ENCODE assay signal across 8 mouse cellular contexts in genomic region chr7:75852363-75852762, GRCm38 (mm10). TPM values are rescaled to one million over a fixed set of nuclear protein-coding genes. Genes with fewer than 3 reads are reported as not detected.
DNase-seq lines count a peak whose midpoint lies in the region; ATAC-seq and TF ChIP-seq lines count a peak whose summit lies in the region.

No protein-coding gene starts in this region.

- TF ChIP-seq POLR2A in kidney, adult 2 months (IDR thresholded peaks at IDR 0.05; ENCODE audit: low read depth, low read length), result no peak

- no peak overlapping the region for H3K4me3 ChIP-seq in kidney, adult 2 months (ENCODE audit: insufficient read depth, low read depth, low read length)
- no peak overlapping the region for H3K4me3 ChIP-seq in kidney, embryonic 16.5 days (ENCODE audit: low read length)
- H3K4me3 ChIP-seq in midbrain, postnatal 0 days (ENCODE audit: low read depth, low read length), result no peak overlapping the region

- no peak overlapping the region for H3K4me2 ChIP-seq in kidney, embryonic 16.5 days (replicated peaks; ENCODE audit: low read depth, low read length)
- no peak overlapping the region; the same call in 1 of the 2 replicates for H3K4me2 ChIP-seq in midbrain, postnatal 0 days (ENCODE audit: low read depth, low read length, poor library complexity, severe bottlenecking)

- no peaks in the 10 kb centered on the region for H3K9me3 ChIP-seq in kidney, embryonic 16.5 days (ENCODE audit: low read length)
- H3K9me3 ChIP-seq in midbrain, postnatal 0 days (ENCODE audit: low read length), result no peaks in the 10 kb centered on the region

- peaks cover 38% of the 10 kb centered on the region for H3K4me1 ChIP-seq in kidney, adult 2 months (ENCODE audit: control insufficient read depth, insufficient read depth, low read length)
- peaks cover 48% of the 10 kb centered on the region for H3K4me1 ChIP-seq in kidney, embryonic 16.5 days (ENCODE audit: insufficient read depth, low read length)
- peaks cover 19% of the 10 kb centered on the region; the same call in 1 of the 2 replicates for H3K4me1 ChIP-seq in midbrain, postnatal 0 days (ENCODE audit: insufficient read depth, low read length)

- no peak for TF ChIP-seq CTCF in kidney, adult 2 months (conservative IDR thresholded peaks at IDR 0.05; ENCODE audit: insufficient read depth, insufficient read length, low read depth, low read length)
- TF ChIP-seq CTCF in midbrain, postnatal 0 days (IDR thresholded peaks at IDR 0.05), result no peak

- no peak overlapping the region for H3K27ac ChIP-seq in kidney, adult 2 months (ENCODE audit: insufficient read depth, low read depth, low read length)
- H3K27ac ChIP-seq in kidney, embryonic 16.5 days (ENCODE audit: low read length), result no peak overlapping the region
- peak overlapping the region; percentile 58; the same call in 1 of the 2 replicates for H3K27ac ChIP-seq in midbrain, postnatal 0 days (ENCODE audit: low read depth, low read length)

- H3K27me3 ChIP-seq in kidney, adult 2 months (replicated peaks; ENCODE audit: control insufficient read depth, insufficient read depth, low read length), result no peaks in the 10 kb centered on the region
- H3K27me3 ChIP-seq in kidney, embryonic 16.5 days (ENCODE audit: insufficient read depth, low read length), result no peaks in the 10 kb centered on the region
- no peaks in the 10 kb centered on the region for H3K27me3 ChIP-seq in midbrain, postnatal 0 days (ENCODE audit: insufficient read depth, low read length)

- no peak overlapping the region for H3K9ac ChIP-seq in kidney, embryonic 16.5 days (replicated peaks; ENCODE audit: low read length)
- H3K9ac ChIP-seq in midbrain, postnatal 0 days (replicated peaks; ENCODE audit: low read length, poor library complexity, severe bottlenecking), result no peak overlapping the region

- no peak for ATAC-seq in kidney, embryonic 16.5 days (ENCODE audit: low FRiP score, low TSS enrichment)
- peak; percentile 42; the same call in 1 of the 2 replicates for ATAC-seq in midbrain, postnatal 0 days (ENCODE audit: low FRiP score)
- ATAC-seq in activated CD4-positive, CD25-positive, alpha-beta regulatory T cell, adult 4 months, result no peak

- DNase-seq in kidney, adult 2 months, result peak; percentile 41
- peak; percentile 81 for DNase-seq in adrenal gland, postnatal 14 days
- DNase-seq in frontal cortex, adult 2 months (ENCODE audit: extremely low spot score in 1 of 2, low spot score in 1 of 2), result peak; percentile 40 to 64
- DNase-seq in left cerebral cortex, adult 18-20 months (ENCODE audit: low spot score in 2 of 2), result peak; percentile 51 to 60
- peak; percentile 86 for DNase-seq in midbrain, postnatal 0 days (ENCODE audit: low spot score)
- DNase-seq in gastrocnemius, postnatal 4 days (ENCODE audit: low spot score in 2 of 2), result no peak

- no peaks in the 10 kb centered on the region for H3K36me3 ChIP-seq in kidney, adult 2 months (ENCODE audit: control insufficient read depth, insufficient read depth, low read length)
- H3K36me3 ChIP-seq in kidney, embryonic 16.5 days (ENCODE audit: insufficient read depth, low read length), result no peaks in the 10 kb centered on the region
- no peaks in the 10 kb centered on the region for H3K36me3 ChIP-seq in midbrain, postnatal 0 days (ENCODE audit: insufficient read depth, low read length)

- WGBS in kidney, adult 2 months, result 52% methylated on average over 4 of the region's 4 CpGs
- WGBS in kidney, embryonic 16.5 days, result 72% methylated on average over 4 of the region's 4 CpGs
- WGBS in midbrain, postnatal 0 days, result 30% methylated on average over 4 of the region's 4 CpGs

RNA-seq across cellular contexts. Expression of gene Klhl25, which starts 4.3 kb away (rescaled TPM):
- polyA plus RNA-seq in kidney, adult 2 months (2012; rRNA removed), result 11.7 and 11.8 TPM in 2 replicates
- polyA plus RNA-seq in kidney, embryonic 16.5 days (2015; fragmentation: Nextera tagmentation; extraction: Ambion mirVana), result 19.6 and 20.0 TPM in 2 replicates
- total RNA-seq in adrenal gland, postnatal 14 days (2021), result 12.5 and 14.3 TPM in 2 replicates
- polyA plus RNA-seq in frontal cortex, adult 2 months (2012; rRNA removed), result 8.7 and 9.0 TPM in 2 replicates
- total RNA-seq in left cerebral cortex, adult 18-20 months (2021), result 10 to 100 TPM in 1 of 2 experiments, 1 to 10 TPM in 1; 9.5 to 10.1 TPM
- 34.2 and 35.3 TPM in 2 replicates for total RNA-seq in midbrain, postnatal 0 days (2014; rRNA removed)
- 12.6 and 13.9 TPM in 2 replicates for polyA plus RNA-seq in midbrain, postnatal 0 days (2015; fragmentation: Nextera tagmentation; extraction: Ambion mirVana)
- polyA plus RNA-seq in activated CD4-positive, CD25-positive, alpha-beta regulatory T cell, adult 4 months (2017; shearing (Covaris generic)), result 10 to 100 TPM; 10.6 to 18.5 TPM
- 1 to 10 TPM; 7.3 to 9.8 TPM for total RNA-seq in gastrocnemius, postnatal 4 days (2021)

Comparison
In these comparisons a context has a peak if more than half of its experiments do, and no peak if none do; other contexts are left out.
1. DNase-seq: peak in kidney, adult 2 months (single experiment), adrenal gland, postnatal 14 days (single experiment), frontal cortex, adult 2 months (2 of 2), left cerebral cortex, adult 18-20 months (2 of 2) and midbrain, postnatal 0 days (single experiment); none in gastrocnemius, postnatal 4 days (0 of 2).